Mouse (Mus musculus) A20 (cell line): ENCODE measurements at regions not wholly inside any gene's neighbourhood (a gene's known extent, or its start where the extent isn't known, plus 50 kb on each side); places are given as distances from the start of the nearest gene placed in this dataset.
A peak's percentile ranks its signal among the peaks of the same experiment; 100 is the strongest.

Source experiments
- DNase-seq: peaks from one replicate; pipeline ENCODE4 v3.0.0-alpha.2; 2011; ENCODE audit warnings: low read depth, low spot score

DNA sequence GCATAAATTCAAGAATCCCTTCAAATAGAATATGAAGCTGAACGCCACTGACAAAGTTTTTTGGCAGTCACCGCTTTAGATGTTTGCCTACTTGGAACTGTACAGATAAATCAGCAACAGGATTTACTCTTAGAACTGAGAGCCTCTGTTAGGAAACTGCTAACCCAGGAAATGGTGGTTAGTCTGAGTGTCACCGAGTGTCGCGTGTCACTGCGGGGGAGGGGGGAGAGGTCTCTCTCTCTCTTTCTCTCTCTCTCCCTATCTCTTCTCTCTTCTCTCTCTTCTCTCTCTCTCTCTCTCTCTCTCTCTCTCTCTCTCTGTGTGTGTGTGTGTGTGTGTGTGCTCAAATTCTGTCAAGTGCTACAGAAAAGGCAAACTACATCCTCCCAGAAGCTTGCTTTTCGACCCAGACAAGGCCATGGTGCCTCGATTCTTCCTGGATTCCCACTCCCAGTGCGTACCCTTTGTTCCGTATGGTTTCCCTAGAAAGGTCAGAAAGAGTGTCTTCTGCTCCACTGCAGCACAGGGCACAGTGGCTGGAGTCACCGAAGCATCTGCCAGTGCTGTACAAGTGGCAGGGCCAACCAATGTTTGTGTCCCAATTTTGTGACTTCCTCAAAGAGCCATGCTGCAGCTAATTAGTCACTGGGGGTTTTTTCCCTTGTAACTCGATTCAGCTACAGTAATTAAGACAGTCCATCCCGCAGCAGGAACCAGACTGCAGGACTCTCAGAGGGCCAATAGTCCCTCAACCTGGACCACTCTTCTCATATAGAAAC, 87.0 kb downstream of the Cog6 start:
- no peak for DNase-seq

DNA sequence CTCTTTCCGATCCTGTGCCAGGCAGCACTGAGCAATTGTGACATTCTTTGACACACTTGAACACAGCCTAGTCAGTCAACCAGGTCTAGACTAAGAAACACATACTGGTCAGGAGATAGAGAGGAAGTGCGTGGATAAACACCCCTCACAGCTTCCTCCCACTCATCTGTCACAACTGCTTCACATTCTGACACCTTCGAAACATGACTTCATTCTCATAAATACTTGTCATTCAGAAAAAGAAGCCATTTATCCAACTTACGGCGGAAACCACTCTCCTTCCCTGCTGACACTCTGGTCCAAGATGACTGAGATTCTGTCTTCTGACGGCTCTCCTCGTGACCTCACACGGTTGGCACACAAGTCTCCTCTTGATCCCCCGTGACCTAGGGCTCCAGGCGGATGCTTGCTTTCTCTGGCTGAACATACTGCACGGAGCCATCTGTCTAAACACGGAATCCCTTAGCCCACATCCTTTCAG, 89.6 kb downstream of the Cog6 start:
- no peak for DNase-seq

DNA sequence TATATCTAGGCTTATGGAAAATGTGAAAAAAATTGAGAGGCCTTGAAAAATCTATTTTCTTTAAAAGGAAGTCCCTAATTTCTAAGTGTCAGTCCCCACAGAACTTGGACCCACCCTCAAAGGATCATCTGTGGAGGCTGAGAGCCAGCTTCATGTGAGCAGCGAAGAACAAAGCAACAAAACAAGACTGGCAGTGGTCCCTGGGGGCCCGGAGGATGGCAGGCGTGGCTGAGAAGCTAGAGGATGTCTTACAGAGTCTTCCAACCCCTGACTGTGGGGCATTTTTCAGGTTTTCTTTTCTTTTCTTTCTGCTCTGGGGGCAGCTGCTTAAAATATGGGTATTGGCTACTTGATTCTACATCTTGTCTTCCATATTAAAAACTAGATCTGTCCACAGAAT, 90.5 kb downstream of the Cog6 start:
- DNase-seq, result no peak

DNA sequence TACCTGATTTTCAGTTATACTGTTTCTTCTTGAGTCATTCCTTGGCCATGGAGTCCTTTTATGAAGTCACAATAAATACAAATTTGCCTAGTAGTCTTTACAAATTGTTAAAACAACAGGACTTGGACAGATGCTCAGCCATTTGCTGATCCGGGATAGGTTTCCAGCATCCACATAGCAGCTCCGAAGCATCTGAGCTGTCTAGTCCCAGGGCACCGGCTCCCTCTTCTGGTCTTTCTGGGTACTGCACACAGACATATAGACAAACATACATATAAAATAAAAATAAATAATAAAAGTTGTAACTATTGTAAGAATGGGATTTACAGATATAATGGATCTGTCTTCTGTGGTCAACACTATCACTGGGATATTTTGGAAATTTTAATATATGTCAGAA, 91.8 kb downstream of the Cog6 start:
- peak; percentile 56 for DNase-seq

DNA sequence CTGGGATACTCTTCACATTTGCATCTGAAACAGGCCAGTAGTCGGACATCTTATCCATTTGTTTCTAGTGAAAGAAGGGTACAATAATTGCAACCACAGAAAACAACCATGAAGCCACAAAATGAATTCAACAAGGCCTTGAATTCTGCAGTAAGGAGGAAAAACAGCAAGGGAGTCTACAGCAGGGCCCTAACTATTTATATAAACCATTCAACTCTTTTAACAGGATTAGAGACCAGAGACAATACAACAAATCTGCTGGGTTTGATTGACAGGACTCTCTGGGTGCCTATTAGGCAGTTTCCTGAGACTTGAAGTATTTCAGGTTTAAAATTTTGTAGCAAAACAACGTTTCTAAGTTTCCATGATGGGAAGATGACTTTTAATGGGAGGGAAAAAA, 92.4 kb downstream of the Cog6 start:
- DNase-seq, result no peak

DNA sequence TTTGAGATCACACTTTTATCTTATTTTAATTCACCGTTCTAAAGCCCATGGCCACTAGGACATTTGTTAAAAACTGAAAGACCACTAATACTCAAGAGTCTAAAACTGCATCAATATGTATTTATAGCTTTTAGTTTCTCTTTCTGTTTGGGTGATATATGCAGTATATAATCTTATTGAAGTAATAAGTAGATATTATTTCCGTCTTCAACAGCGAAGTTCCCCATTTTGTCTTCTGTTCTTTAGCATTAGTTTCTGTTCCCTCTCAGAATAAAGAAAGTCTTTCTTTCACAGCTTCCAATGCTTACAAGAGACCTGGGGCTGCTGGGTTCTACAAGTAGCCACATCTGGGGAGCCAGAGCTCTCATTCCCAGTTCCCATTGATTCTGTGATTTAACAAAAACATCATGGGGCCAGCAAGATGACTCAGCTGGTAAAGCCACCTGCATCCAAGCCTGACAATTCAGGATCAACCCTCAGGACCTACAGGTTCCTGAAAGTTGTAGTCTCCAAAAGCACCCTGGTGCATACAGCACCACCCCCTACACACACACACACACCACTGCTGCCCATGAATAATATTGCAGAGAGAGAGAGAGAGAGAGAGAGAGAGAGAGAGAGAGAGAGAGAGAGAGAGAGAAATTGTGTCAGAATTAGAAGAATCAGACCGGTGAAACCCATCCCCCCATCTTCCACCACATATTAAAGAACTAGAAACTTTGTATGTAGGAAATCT, 93.0 kb downstream of the Cog6 start:
- DNase-seq, result peak; percentile 48

DNA sequence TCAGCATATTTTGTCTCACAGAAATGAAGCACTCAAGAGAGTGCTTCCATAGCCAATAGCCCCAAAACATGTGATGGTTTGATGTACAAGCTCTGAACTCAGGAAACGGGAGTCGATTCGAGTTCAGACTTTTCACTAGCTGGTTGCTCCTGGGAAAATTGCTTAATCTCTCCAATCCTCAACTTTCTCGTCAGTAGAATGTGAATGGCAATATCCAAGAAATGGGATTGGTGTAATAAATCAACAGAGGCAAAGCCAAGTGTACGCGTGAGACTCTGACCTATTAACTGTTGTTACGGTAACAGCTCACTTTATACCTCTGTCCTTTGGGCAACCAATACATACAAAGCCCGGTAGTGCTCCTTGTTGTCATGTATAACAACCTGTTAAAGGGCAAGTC, 94.6 kb downstream of the Cog6 start:
- no peak for DNase-seq

- peak; percentile 10 for DNase-seq
Measured at GRCm38 (mm10) chr3:52906823-52907564, 110.0 kb downstream of the Cog6 start.

DNA sequence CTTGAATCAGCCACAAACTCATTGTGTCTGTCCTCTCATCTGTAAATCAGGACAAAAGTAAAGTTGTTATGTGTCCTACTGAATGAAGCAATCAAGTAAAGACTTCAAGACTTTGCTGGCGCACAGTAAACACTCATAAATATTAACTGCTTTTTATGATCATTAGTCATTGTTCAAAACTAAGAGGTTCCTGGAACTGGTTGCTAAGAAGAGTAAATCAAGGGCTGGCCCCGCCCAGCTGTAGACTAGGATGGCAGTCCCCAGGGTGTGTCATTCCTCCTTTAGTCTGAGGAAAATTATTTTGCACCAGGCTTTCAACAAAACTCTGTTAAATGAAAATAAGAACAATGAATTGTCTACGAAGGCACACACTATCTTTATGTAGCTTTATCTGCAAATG, 113.0 kb downstream of the Cog6 start:
- no peak for DNase-seq

DNA sequence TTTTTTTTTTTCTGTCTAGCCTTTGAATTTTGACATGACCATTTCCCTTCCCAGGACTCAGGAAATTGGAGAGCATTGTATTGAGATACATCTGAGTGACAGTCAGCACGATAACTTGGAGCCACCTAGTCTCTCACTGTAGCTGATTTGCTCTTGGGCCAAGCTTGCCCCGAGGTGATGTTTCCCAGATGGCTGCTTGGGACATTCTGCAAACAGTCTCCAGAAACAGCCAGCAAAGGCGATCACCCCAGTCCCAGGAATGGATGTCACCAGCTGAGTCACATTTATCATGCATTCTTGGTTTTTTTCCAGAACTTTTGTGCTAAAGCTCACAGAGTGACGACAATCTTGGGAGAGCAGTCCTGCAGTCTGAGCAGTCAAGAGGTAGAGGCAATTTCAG, 119.4 kb downstream of the Cog6 start:
- no peak for DNase-seq

- DNase-seq, result no peak
Measured at GRCm38 (mm10) chr3:52896462-52896861, 120.6 kb downstream of the Cog6 start.

DNA sequence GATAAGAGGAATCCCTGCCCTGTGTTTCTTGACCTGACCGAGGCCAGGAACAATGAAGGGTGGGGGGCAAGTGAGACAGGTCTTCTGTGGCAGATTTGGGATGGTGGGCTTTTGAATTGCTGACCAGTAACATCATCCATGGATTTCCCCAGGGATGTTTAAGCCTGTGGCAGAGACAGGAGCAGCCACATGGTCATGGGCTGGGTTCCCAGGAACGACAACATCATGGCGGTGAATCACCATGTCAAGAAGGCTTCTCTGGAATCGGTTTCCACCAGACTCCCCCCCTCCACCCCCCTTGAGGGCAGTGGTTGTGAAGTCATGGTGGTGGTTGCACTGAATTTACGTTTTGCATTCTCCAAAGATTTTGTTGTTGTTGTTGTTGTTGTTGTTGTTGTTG, 121.3 kb downstream of the Cog6 start:
- no peak for DNase-seq

- peak; percentile 3 for DNase-seq
Measured at GRCm38 (mm10) chr3:52894812-52895211, 122.2 kb downstream of the Cog6 start.

- DNase-seq, result no peak
Measured at GRCm38 (mm10) chr3:52889156-52889715, 127.8 kb downstream of the Cog6 start.

GRCm38 (mm10) chr3:52881981-52882380, 135.1 kb downstream of the Cog6 start:
- DNase-seq, result no peak

DNA sequence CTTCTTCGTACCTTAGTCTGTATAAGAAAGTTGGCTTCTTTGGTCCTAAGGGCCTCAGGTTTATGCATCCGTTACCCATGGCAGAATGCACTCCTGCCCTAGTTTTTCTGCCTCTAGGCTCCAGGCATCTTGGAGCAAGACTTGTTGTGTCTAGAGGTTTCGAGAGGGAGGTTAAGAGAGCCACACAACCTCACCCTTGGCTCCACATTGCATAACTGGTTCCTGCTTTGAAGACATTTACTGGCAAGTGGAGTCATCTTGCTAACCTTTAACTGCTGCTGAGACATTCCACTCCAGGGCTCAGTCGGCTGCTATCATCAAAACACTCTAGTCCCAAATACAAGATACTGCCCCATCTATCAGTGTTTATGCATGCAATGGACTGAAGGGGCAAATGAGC, 135.9 kb downstream of the Cog6 start:
- no peak for DNase-seq

- no peak for DNase-seq
Measured at GRCm38 (mm10) chr3:52879700-52880099, 137.3 kb downstream of the Cog6 start.

- no peak for DNase-seq
Measured at GRCm38 (mm10) chr3:52878334-52878733, 138.7 kb downstream of the Cog6 start.

DNA sequence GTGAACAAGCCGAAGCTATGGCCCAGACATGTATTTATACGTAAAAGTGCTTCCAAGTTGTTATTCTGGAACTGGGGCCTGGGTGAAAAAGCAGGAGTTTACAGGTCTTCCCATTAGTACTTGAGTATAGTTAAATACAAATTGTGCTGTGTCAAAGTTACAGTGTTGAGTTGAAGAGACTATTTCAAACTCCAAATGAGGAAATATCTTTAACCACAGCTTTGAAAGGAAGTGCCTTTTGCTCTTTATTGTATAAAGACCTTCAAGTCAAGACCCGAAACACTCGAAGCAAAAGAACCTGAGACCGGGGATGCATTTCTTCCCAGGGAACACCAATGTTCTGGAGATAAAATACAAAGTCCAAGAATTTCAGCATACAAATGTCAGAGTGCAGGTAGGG, 144.8 kb downstream of the Cog6 start:
- DNase-seq, result no peak

DNA sequence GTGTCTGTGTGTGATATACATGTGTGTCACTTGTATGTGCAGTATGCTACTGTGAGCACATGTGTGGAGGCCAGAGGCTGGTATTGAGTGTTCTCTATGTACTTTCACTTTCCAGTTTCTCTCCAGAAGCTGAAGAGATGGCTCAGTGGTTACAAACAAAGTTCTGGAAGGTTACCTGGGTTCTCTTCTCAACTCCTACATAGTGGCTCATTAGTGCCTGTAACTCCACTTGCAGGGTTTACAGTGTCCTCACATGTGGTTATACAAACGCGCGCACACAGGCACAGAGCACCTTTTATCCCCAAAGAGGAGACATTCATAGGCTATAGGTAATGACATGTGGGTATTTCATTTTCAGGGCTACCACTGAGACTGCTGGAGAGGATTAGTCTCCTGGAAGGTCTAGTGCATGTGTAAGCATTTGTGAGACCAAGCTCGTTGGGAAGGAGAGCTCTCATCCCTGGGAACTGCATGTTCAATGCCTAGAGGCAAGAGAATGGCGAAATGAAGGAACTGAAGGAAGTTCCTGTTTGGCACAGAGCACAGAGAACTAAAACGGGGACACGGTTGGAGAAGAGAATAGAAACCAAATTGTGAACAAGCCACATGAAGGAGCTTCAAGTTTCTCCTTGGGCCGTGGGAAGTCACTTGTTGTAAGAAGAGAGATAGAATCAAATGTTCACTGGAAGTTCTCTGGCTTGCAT, 153.7 kb downstream of the Cog6 start:
- DNase-seq, result no peak

- no peak for DNase-seq
Measured at GRCm38 (mm10) chr3:52862026-52862425, 155.0 kb downstream of the Cog6 start.
